Mouse (Mus musculus) kidney, embryonic 16.5 days (tissue): Measurements from ENCODE around the gene Exo5. TPM values are rescaled to one million over a fixed set of nuclear protein-coding genes. Genes with fewer than 3 reads are reported as not detected.

Experiments
- ATAC-seq: fragments of 200-750 bp; cut with Nextera tagmentation; 2 replicates; pipeline ENCODE4 v1.8.0; 2017; ENCODE audit warnings: moderate TSS enrichment; ENCODE audit not compliant: low FRiP score, low TSS enrichment
- H3K27ac ChIP-seq: fragments of 300-500 bp; sonication (generic); 2 replicates; pipeline ENCODE4 v1.5.1; 2014; ENCODE audit warnings: low read length
- H3K27me3 ChIP-seq: fragments of 300-500 bp; sonication (generic); 2 replicates; pipeline ENCODE4 v1.6.1; 2014; ENCODE audit warnings: low read length, control low read depth, mixed read lengths; ENCODE audit not compliant: insufficient read depth
- H3K36me3 ChIP-seq: fragments of 300-500 bp; sonication (generic); 2 replicates; pipeline ENCODE4 v1.6.1; 2014; ENCODE audit warnings: low read length, control low read depth, mixed read lengths; ENCODE audit not compliant: insufficient read depth
- H3K4me1 ChIP-seq: fragments of 300-500 bp; sonication (generic); 2 replicates; pipeline ENCODE4 v1.6.1; 2014; ENCODE audit warnings: low read length, control low read depth, mixed read lengths; ENCODE audit not compliant: insufficient read depth
- H3K4me2 ChIP-seq: fragments of 300-500 bp; sonication (generic); replicated peaks from 2 replicates; pipeline ENCODE4 v1.6.1; 2014; ENCODE audit warnings: low read depth, low read length
- H3K4me3 ChIP-seq: fragments of 300-500 bp; sonication (generic); 2 replicates; pipeline ENCODE4 v1.5.1; 2014; ENCODE audit warnings: mild to moderate bottlenecking, low read length
- H3K9ac ChIP-seq: fragments of 300-500 bp; sonication (generic); replicated peaks from 2 replicates; pipeline ENCODE4 v1.6.1; 2014; ENCODE audit warnings: low read length
- H3K9me3 ChIP-seq: fragments of 300-500 bp; sonication (generic); 2 replicates; pipeline ENCODE4 v1.6.1; 2016; ENCODE audit warnings: low read length, control low read depth
- whole genome bisulfite sequencing: fragments of 180-500 bp; shearing (Covaris S2); extraction: QIAGEN DNeasy Blood & Tissue Kit; methylation state at CpG from one replicate; pipeline ENCODE4 v1.1.7; 2014; 5-methylcytosine and 5-hydroxymethylcytosine counted together
- polyA plus RNA-seq: library from polyadenylated mRNA; unstranded; fragments of >200 nt; fragmentation: Nextera tagmentation; extraction: Ambion mirVana; gene quantifications from 2 replicates; pipeline ENCODE4 v1.2.1, GENCODE M21; 2015

Gene Exo5
- polyA plus RNA-seq, 1 experiment from 2014 or later, result 35.2 TPM

DNA sequence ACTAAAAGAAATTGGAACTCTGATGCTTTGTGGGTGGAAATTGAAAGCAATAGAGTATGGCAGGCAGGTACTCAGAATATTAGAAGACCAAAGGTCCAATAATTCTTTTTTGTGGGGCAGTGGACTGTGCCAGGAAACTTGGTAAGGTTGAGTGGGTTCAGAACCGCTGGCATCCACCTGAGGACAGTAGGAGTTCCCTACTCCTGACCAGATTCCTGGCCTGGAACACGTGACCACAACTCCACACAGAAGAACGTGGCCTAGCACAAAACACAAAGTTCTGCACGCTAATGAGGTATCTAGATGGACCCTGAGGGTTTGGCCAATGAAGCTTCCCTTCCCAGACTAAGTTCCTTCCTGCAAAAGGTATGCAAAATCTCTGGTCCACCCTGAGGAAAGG, 12.0 kb downstream of the Exo5 start:
- Histone ChIP-seq H3K27me3 (no peaks in the 10 kb centered on the region), H3K36me3 (no peaks in the 10 kb centered on the region), H3K9me3 (no peaks in the 10 kb centered on the region), H3K4me2 (no peak overlapping the region), H3K27ac (no peak overlapping the region), H3K9ac (no peak overlapping the region), H3K4me1 (no peaks in the 10 kb centered on the region), H3K4me3 (no peak overlapping the region)
- 50% methylated on average over 4 of the region's 4 CpGs for whole genome bisulfite sequencing
- ATAC-seq, result no peak

DNA sequence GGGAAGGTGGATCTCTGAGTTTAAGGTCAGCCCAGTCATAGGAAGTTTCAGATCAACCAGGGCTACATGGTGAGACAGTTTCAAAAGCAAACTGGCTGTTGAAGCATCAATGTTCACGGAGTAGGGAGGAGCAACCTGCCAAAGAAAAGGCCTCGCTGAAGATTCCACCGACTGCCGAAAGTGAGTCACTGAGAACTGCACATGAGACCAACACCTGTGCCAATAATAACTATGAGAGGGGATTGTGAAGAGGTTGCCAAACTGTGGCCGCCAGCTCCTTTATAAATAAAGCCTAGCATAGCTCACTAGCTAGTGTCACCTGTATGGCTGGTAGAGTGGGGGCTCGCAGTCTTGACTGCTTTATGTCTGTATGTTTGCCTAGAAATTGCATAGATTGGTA, 13.7 kb downstream of the Exo5 start:
- Histone ChIP-seq H3K9ac (no peak overlapping the region), H3K4me1 (no peaks in the 10 kb centered on the region), H3K27me3 (no peaks in the 10 kb centered on the region), H3K4me3 (no peak overlapping the region), H3K4me2 (no peak overlapping the region), H3K36me3 (no peaks in the 10 kb centered on the region), H3K27ac (no peak overlapping the region), H3K9me3 (no peaks in the 10 kb centered on the region)
- no peak for ATAC-seq
- 84% methylated on average over 6 of the region's 6 CpGs for WGBS

GRCm38 (mm10) chr4:120909558-120910150, 15.2 kb downstream of the Exo5 start:
- H3K27ac ChIP-seq, result no peak overlapping the region
- no peaks in the 10 kb centered on the region for H3K27me3 ChIP-seq
- H3K4me2 ChIP-seq, result no peak overlapping the region
- no peaks in the 10 kb centered on the region for H3K9me3 ChIP-seq
- no peak; the same call in 1 of the 2 replicates for ATAC-seq
- no peaks in the 10 kb centered on the region for H3K4me1 ChIP-seq
- WGBS, result 33% methylated on average over 15 of the region's 15 CpGs
- no peaks in the 10 kb centered on the region for H3K36me3 ChIP-seq
- H3K4me3 ChIP-seq, result no peak overlapping the region
- no peak overlapping the region for H3K9ac ChIP-seq

GRCm38 (mm10) chr4:120905644-120906043, 19.2 kb downstream of the Exo5 start:
- no peaks in the 10 kb centered on the region for H3K36me3 ChIP-seq
- no peak for ATAC-seq
- H3K9ac ChIP-seq, result no peak overlapping the region
- no peaks in the 10 kb centered on the region for H3K27me3 ChIP-seq
- no peak overlapping the region for H3K4me2 ChIP-seq
- H3K4me3 ChIP-seq, result no peak overlapping the region
- no peak overlapping the region for H3K27ac ChIP-seq
- no peaks in the 10 kb centered on the region for H3K4me1 ChIP-seq
- 72% methylated on average over 5 of the region's 5 CpGs for WGBS
- no peaks in the 10 kb centered on the region for H3K9me3 ChIP-seq

- WGBS, result 68% methylated on average over 4 of the region's 4 CpGs
- ATAC-seq, result no peak
- no peak overlapping the region for H3K9ac ChIP-seq
Measured at GRCm38 (mm10) chr4:120904533-120904932, 20.3 kb downstream of the Exo5 start.

GRCm38 (mm10) chr4:120895810-120896584, 28.8 kb downstream of the Exo5 start:
- Histone ChIP-seq H3K4me1 (peaks cover 5% of the 10 kb centered on the region; the same call in 1 of the 2 replicates), H3K9me3 (0 out of 2 replicates have a peak, but pooled peaks cover 3% of the 10 kb centered on the region), H3K36me3 (no peaks in the 10 kb centered on the region), H3K4me3 (no peak overlapping the region), H3K27ac (no peak overlapping the region), H3K9ac (no peak overlapping the region), H3K4me2 (no peak overlapping the region), H3K27me3 (no peaks in the 10 kb centered on the region)
- WGBS, result 79% methylated on average over 7 of the region's 7 CpGs
- ATAC-seq, result no peak

More at GRCm38 (mm10) chr4:120904533-120904932, 20.3 kb downstream of the Exo5 start:
- H3K4me3 ChIP-seq, result no peak overlapping the region
- H3K9me3 ChIP-seq, result no peaks in the 10 kb centered on the region
- no peak overlapping the region for H3K4me2 ChIP-seq
- no peaks in the 10 kb centered on the region for H3K27me3 ChIP-seq
- no peaks in the 10 kb centered on the region for H3K36me3 ChIP-seq
- H3K27ac ChIP-seq, result no peak overlapping the region
- no peaks in the 10 kb centered on the region for H3K4me1 ChIP-seq

GRCm38 (mm10) chr4:120895226-120895625, 29.6 kb downstream of the Exo5 start:
- Histone ChIP-seq H3K27me3 (no peaks in the 10 kb centered on the region), H3K27ac (no peak overlapping the region), H3K4me1 (peaks cover 5% of the 10 kb centered on the region; the same call in 1 of the 2 replicates), H3K9me3 (0 out of 2 replicates have a peak, but pooled peaks cover 3% of the 10 kb centered on the region), H3K36me3 (no peaks in the 10 kb centered on the region), H3K4me2 (no peak overlapping the region), H3K9ac (no peak overlapping the region), H3K4me3 (no peak overlapping the region)
- WGBS, result 82% methylated on average over 7 of the region's 7 CpGs
- no peak for ATAC-seq

- Histone ChIP-seq H3K27ac (no peak overlapping the region), H3K9ac (no peak overlapping the region; the same call in 1 of the 2 replicates), H3K4me2 (no peak overlapping the region), H3K27me3 (no peaks in the 10 kb centered on the region), H3K4me1 (peaks cover 5% of the 10 kb centered on the region; the same call in 1 of the 2 replicates), H3K4me3 (no peak overlapping the region), H3K9me3 (0 out of 2 replicates have a peak, but pooled peaks cover 3% of the 10 kb centered on the region), H3K36me3 (no peaks in the 10 kb centered on the region)
- WGBS, result 76% methylated on average over 11 of the region's 11 CpGs
- ATAC-seq, result no peak
Measured at GRCm38 (mm10) chr4:120894584-120894983, 30.2 kb downstream of the Exo5 start.

DNA sequence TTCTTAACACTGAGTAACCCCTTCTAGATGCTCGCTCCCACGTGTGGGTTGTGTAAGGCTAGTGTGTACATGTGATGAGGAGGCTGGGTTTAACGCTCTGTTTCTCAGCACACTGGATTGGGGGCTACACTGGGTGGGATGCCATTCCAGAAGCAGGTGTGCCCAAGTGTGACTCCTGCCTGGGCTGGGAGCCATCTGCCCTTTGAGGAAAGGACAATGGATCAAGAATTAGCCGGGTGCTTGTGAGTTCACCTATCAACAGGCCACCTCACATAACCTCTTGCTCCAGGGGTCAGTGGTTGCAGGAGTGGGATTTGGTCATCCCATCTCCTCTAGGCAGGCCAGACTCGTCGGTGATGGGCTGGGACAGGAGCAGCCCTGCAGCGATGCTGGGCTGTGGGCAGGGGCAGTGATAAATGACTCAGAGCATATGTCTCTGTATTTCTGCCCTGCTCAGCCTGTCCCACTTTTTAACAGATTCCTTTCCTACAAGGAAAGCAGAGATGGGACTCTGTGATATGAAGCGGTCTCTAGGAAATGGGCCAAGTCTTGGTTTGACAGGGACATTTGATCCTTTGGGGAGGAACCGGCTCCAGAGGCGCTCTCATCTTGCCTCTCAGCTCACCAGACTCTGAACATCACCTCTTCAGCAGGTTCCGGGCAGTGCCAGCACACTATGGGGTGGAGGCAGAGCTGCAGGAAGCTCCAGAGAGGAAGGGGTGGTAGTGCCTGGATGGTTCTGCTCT, 31.0 kb downstream of the Exo5 start:
- H3K4me2 ChIP-seq, result no peak overlapping the region
- no peak overlapping the region for H3K27ac ChIP-seq
- H3K4me1 ChIP-seq, result peaks cover 5% of the 10 kb centered on the region; the same call in 1 of the 2 replicates
- ATAC-seq, result peak; percentile 70; the same call in 1 of the 2 replicates
- 35% methylated on average over 11 of the region's 11 CpGs for WGBS
- no peak overlapping the region for H3K4me3 ChIP-seq
- H3K9ac ChIP-seq, result no peak overlapping the region; the same call in 1 of the 2 replicates
- H3K36me3 ChIP-seq, result no peaks in the 10 kb centered on the region
- H3K27me3 ChIP-seq, result no peaks in the 10 kb centered on the region
- 0 out of 2 replicates have a peak, but pooled peaks cover 3% of the 10 kb centered on the region for H3K9me3 ChIP-seq
